Mouse (Mus musculus) Patski (cell line): ENCODE measurements at regions not wholly inside any gene's neighbourhood (a gene's known extent, or its start where the extent isn't known, plus 50 kb on each side); places are given as distances from the start of the nearest gene placed in this dataset.
A peak's percentile ranks its signal among the peaks of the same experiment; 100 is the strongest.

Source experiments
- ATAC-seq: fragments of 100-300 bp; one replicate; pipeline ENCODE4 v1.8.0; 2021
- CTCF ChIA-PET: fragments of 350-600 bp; sonication (Branson Sonifier 250); formaldehyde crosslinking; loops from one replicate; lab custom pipeline; 2022; ENCODE audit warnings: inconsistent platforms; lab: Charles Lee
- POLR2A ChIA-PET: fragments of 350-600 bp; sonication (Branson Sonifier 250); formaldehyde crosslinking; loops from one replicate; lab custom pipeline; 2022; ENCODE audit warnings: antibody characterized with exemption, inconsistent platforms; lab: Charles Lee
- DNase-seq: peaks from one replicate; pipeline ENCODE4 v3.0.0-alpha.2; 2011; ENCODE audit warnings: low read depth, low spot score
- H3K27me3 ChIP-seq: fragments of 371-371 bp; one replicate; pipeline ENCODE4 v1.5.1; 2021
- CTCF ChIP-seq: fragments of 100-300 bp; IDR thresholded peaks from one replicate; pipeline ENCODE4 v1.5.1; 2021
- in situ Hi-C: fragments of 300-500 bp; cut with MboI; formaldehyde crosslinking; loops from 3 replicates; pipeline ENCODE4 v1.11.1; 2018; ENCODE audit warnings: low pct_unique_long_range_greater_than_20kb, mixed read lengths

DNA sequence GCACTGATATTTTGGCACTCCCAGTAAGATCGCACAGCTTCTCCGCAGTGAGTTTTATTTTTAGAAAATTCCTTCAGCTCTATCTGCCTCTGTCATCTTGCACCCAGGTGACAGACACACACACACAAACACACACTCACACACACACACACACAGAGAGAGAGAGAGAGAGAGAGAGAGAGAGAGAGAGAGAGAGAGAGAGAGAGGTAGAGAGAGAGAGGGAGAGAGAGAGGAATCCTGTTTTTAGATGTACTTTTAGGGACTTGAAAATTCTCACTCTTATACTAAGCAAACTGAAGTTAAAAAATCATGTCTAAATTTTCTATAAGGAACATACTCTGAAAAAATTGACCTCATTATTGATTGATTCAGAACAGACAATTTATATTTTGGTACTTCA, 210.2 kb upstream of the Cdh10 start:
- in situ Hi-C loops: no loop called here
- ATAC-seq: peak; percentile 99
- POLR2A ChIA-PET: no interaction called here

DNA sequence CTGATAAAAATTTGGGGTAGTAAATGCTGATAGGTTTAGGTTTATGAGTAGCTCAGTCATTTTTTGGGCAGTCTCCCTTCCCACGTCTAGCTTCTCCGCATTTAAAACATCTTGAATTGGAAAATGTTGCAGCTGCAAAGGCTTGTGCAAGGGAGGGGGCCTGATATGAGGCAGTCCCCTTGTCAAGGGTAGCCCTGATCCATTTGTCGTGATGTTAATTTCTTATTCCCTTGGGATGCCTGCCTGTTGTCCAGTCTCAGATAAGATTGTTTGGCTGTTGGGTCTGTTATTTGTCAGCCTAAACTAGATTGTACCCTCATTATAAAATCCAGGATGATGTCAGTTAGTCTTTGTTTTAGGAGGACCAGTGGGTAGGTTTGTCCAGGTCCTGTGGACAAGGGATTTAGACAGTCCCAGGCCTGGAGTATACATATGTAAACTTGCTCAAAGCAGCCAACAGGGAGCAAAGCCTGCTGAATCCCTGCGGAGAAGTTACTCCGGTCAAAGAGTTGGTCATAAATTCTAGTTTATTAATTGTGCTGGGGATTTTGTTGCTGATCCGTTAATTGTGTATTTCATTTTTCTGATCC, 195.0 kb upstream of the Cdh10 start:
- CTCF ChIA-PET: no interaction called here
- DNase-seq (no peak), ATAC-seq (no peak)
- no peaks in the 10 kb centered on the region for H3K27me3 ChIP-seq
- POLR2A ChIA-PET: no interaction called here
- no peak for TF ChIP-seq CTCF
- in situ Hi-C loops: no loop called here

More for the DNA sequence above, 210.2 kb upstream of the Cdh10 start:
- no peak for DNase-seq
- CTCF ChIA-PET: interaction anchor here (1.2 kb wide), 1 partner anchor 19 kb away, joined by 3 read pairs; no protein-coding TSS in a partner anchor
- no peak for TF ChIP-seq CTCF
- no peaks in the 10 kb centered on the region for H3K27me3 ChIP-seq

DNA sequence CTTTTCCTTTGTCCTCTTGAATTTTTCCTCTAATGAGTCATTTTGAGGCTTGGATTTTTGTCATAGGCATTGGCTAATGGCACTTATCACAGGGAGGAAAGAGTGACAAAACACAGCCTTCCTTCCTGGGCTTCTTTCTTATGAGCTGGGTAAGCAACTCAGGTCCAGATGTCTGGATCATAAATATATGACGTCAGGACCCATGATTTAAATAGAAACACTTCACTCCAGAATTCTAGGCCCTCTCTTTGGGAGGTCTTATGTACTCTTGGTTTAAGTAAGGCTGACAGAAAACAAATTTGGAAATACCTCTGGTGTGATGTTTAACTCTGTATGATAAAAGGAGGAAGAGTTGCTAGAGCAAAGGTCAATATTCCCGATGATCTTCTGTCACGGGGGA, 193.8 kb upstream of the Cdh10 start:
- POLR2A ChIA-PET: no interaction called here
- CTCF ChIA-PET: no interaction called here
- H3K27me3 ChIP-seq: no peaks in the 10 kb centered on the region
- in situ Hi-C loops: no loop called here
- no peak for DNase-seq
- TF ChIP-seq CTCF: no peak
- ATAC-seq: no peak

DNA sequence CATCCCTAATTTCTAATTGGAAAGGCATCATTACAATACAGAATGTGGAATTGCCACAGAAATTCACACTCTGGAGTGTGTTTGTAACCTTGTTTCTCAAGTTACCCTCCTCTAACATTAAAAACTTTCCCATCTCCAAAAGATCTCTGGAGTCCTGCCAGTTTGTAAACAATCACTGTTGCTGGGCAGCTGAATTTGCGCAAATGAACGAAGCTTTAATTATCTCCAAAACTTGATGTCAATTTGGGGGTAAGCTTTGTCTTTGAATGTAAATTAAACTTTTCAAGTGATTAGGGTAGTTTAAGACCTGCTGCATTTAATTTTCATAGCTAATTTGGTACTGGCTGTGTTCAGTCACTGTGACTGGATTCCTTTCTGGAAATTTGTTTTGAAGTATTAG, 191.8 kb upstream of the Cdh10 start:
- DNase-seq (no peak), ATAC-seq (no peak)
- H3K27me3 ChIP-seq: no peaks in the 10 kb centered on the region
- ChIA-PET CTCF (interaction anchor here (0.6 to 0.9 kb wide), 2 partner anchors 19 to 35 kb away, joined by 3 read pairs; no protein-coding TSS in a partner anchor), POLR2A (no interaction called here)
- in situ Hi-C loops: no loop called here
- no peak for TF ChIP-seq CTCF
